ENCODE assay signal across 8 mouse cellular contexts in genomic region chr5:148552187-148553071, GRCm38 (mm10). TPM values are rescaled to one million over a fixed set of nuclear protein-coding genes. Genes with fewer than 3 reads are reported as not detected.
DNase-seq lines count a peak whose midpoint lies in the region; ATAC-seq lines count a peak whose summit lies in the region.

Ubl3 (minus strand) TSS chr5:148552789.

- H3K4me1 ChIP-seq in brown adipose tissue, adult 24 weeks (ENCODE audit: control insufficient read depth, insufficient read depth, insufficient read length, low read length), result peaks cover 16% of the 10 kb centered on the region
- peaks cover 22 to 47% of the 10 kb centered on the region in 2 experiments for H3K4me1 ChIP-seq in heart, embryonic 14.5 days (ENCODE audit: control insufficient read depth in 2 of 2, insufficient read depth in 2 of 2, low read length in 2 of 2)
- peaks cover 62% of the 10 kb centered on the region for H3K4me1 ChIP-seq in liver, embryonic 13.5 days (replicated peaks)
- H3K4me1 ChIP-seq in stomach, embryonic 16.5 days (ENCODE audit: control insufficient read depth, insufficient read depth, low read length), result peaks cover 35% of the 10 kb centered on the region

- peak; percentile 95 for DNase-seq in CD4-positive, CD25-positive, alpha-beta regulatory T cell, adult 2 months (ENCODE audit: low read depth, low spot score)
- DNase-seq in fibroblast of lung, adult 2 months (ENCODE audit: low read depth), result peak; percentile 77
- DNase-seq in kidney, postnatal 14 days, result peak; percentile 95
- DNase-seq in liver, embryonic 13.5 days, result peak; percentile 77
- peak; percentile 98 for DNase-seq in neural tube, embryonic 10.5 days (ENCODE audit: extremely low spot score, low spot score)

- peak within 1 kb of the TSS; percentile 96 for H3K4me3 ChIP-seq in brown adipose tissue, adult 24 weeks (ENCODE audit: insufficient read depth, low read depth, low read length)
- H3K4me3 ChIP-seq in heart, embryonic 14.5 days (ENCODE audit: control insufficient read depth in 1 of 2, insufficient read depth in 1 of 2, low read depth in 1 of 2, low read length in 2 of 2), result peak within 1 kb of the TSS; percentile 69 to 93
- H3K4me3 ChIP-seq in liver, embryonic 13.5 days (replicated peaks), result peak within 1 kb of the TSS; percentile 77
- H3K4me3 ChIP-seq in stomach, embryonic 16.5 days (replicated peaks; ENCODE audit: low read length), result peak within 1 kb of the TSS; percentile 81

- H3K9ac ChIP-seq in heart, embryonic 14.5 days (ENCODE audit: low read length), result peak within 1 kb of the TSS; percentile 84
- H3K9ac ChIP-seq in liver, embryonic 13.5 days, result peak within 1 kb of the TSS; percentile 79
- H3K9ac ChIP-seq in stomach, embryonic 16.5 days (ENCODE audit: low read length), result peak within 1 kb of the TSS; percentile 89

- peak; percentile 95 for ATAC-seq in heart, embryonic 14.5 days (ENCODE audit: insufficient number of reproducible peaks, insufficient read depth, low FRiP score, low read depth)
- ATAC-seq in liver, embryonic 13.5 days (ENCODE audit: low read depth), result peak; percentile 86
- peak; percentile 95 for ATAC-seq in stomach, embryonic 16.5 days (ENCODE audit: insufficient read depth, low FRiP score)

- no peaks in the 10 kb centered on the region for H3K27me3 ChIP-seq in heart, embryonic 14.5 days (ENCODE audit: control insufficient read depth, insufficient read depth, low read length)
- H3K27me3 ChIP-seq in liver, embryonic 13.5 days, result peaks cover 44% of the 10 kb centered on the region
- no peaks in the 10 kb centered on the region for H3K27me3 ChIP-seq in stomach, embryonic 16.5 days (ENCODE audit: control insufficient read depth, insufficient read depth, low read length)

- H3K27ac ChIP-seq in brown adipose tissue, adult 24 weeks (replicated peaks; ENCODE audit: low read depth, low read length), result peak within 1 kb of the TSS; percentile 87
- peak within 1 kb of the TSS; percentile 96 to 98 for H3K27ac ChIP-seq in heart, embryonic 14.5 days (replicated peaks in 1 of 2; ENCODE audit: control insufficient read depth in 1 of 2, insufficient read depth in 1 of 2, low read depth in 2 of 2, low read length in 2 of 2)
- H3K27ac ChIP-seq in liver, embryonic 13.5 days, result peak within 1 kb of the TSS; percentile 81
- peak within 1 kb of the TSS; percentile 95 for H3K27ac ChIP-seq in stomach, embryonic 16.5 days (ENCODE audit: low read length)

- H3K9me3 ChIP-seq in heart, embryonic 14.5 days (ENCODE audit: control insufficient read depth, low read length), result no peaks in the 10 kb centered on the region
- H3K9me3 ChIP-seq in liver, embryonic 13.5 days (replicated peaks), result no peaks in the 10 kb centered on the region
- H3K9me3 ChIP-seq in stomach, embryonic 16.5 days (replicated peaks; ENCODE audit: control insufficient read depth, low read length), result no peaks in the 10 kb centered on the region

- under 1% methylated on average over 89 of the region's 95 CpGs for WGBS in heart, embryonic 14.5 days
- WGBS in liver, embryonic 13.5 days (ENCODE audit: insufficient replicate concordance), result under 1% methylated on average over 95 of the region's 95 CpGs
- under 1% methylated on average over 93 of the region's 95 CpGs for WGBS in stomach, embryonic 16.5 days

- H3K36me3 ChIP-seq in heart, embryonic 14.5 days (ENCODE audit: control insufficient read depth, insufficient read depth, low read length), result no peaks in the 10 kb centered on the region
- no peaks in the 10 kb centered on the region for H3K36me3 ChIP-seq in liver, embryonic 13.5 days
- no peaks in the 10 kb centered on the region for H3K36me3 ChIP-seq in stomach, embryonic 16.5 days (ENCODE audit: control insufficient read depth, insufficient read depth, low read length)

- H3K4me2 ChIP-seq in heart, embryonic 14.5 days (ENCODE audit: low read length), result peak within 1 kb of the TSS; percentile 82
- peak within 1 kb of the TSS; percentile 90 for H3K4me2 ChIP-seq in liver, embryonic 13.5 days
- H3K4me2 ChIP-seq in stomach, embryonic 16.5 days (ENCODE audit: low read depth, low read length), result peak within 1 kb of the TSS; percentile 90

RNA-seq across cellular contexts. Expression of gene Ubl3, which starts in this region (rescaled TPM):
- 101 and 104 TPM in 2 replicates for polyA plus RNA-seq in brown adipose tissue, adult 24 weeks (2012; ENCODE audit: insufficient read depth, insufficient read length, missing spikeins)
- 80.2 and 81.3 TPM in 2 replicates for polyA plus RNA-seq in heart, embryonic 14.5 days (2014; fragmentation: Nextera tagmentation; extraction: Ambion mirVana)
- 18.5 and 21.0 TPM in 2 replicates for polyA plus RNA-seq in liver, embryonic 13.5 days (2015; fragmentation: Nextera tagmentation; extraction: Ambion mirVana)
- polyA plus RNA-seq in stomach, embryonic 16.5 days (2015; fragmentation: Nextera tagmentation; extraction: Ambion mirVana), result 36.3 and 41.0 TPM in 2 replicates

Comparison
In these comparisons a context has a peak if more than half of its experiments do, and no peak if none do; other contexts are left out.
1. Peak in every context shown above with its lines: DNase-seq, ATAC-seq, H3K4me3 ChIP-seq and H3K27ac ChIP-seq.